Mouse (Mus musculus) heart, embryonic 14.5 days (tissue): ENCODE results near the gene Zfp668. TPM values are rescaled to one million over a fixed set of nuclear protein-coding genes. Genes with fewer than 3 reads are reported as not detected.
A peak's percentile ranks its signal among the peaks of the same experiment; 100 is the strongest.
"Not testable (repeated sequence)": the region's sequence is repeated elsewhere in the genome, so short reads cannot be mapped to it uniquely, and the experiment has no call there.

Source experiments
- ATAC-seq: fragments of 200-750 bp; cut with Nextera tagmentation; 2 replicates; pipeline ENCODE4 v1.8.0; 2017; ENCODE audit warnings: low read depth, moderate TSS enrichment; ENCODE audit not compliant: insufficient number of reproducible peaks, insufficient read depth, low FRiP score
- H3K27ac ChIP-seq, 2 experiments: fragments of 200-500 bp in 1 of 2; fragments of 300-500 bp in 1 of 2; sonication (generic) in 1 of 2; replicated peaks in 1 of 2; 2 replicates each; pipeline ENCODE4 v1.5.1; 2012 to 2014; ENCODE audit warnings: low read depth in 2 of 2, low read length in 2 of 2, control low read depth in 1 of 2, mild to moderate bottlenecking in 1 of 2, mixed read lengths in 1 of 2; ENCODE audit not compliant: control insufficient read depth in 1 of 2, insufficient read depth in 1 of 2
- H3K27me3 ChIP-seq: fragments of 300-500 bp; sonication (generic); 2 replicates; pipeline ENCODE4 v1.6.1; 2014; ENCODE audit warnings: mild to moderate bottlenecking, low read length, control low read depth; ENCODE audit not compliant: control insufficient read depth, insufficient read depth
- H3K36me3 ChIP-seq: fragments of 300-500 bp; sonication (generic); 2 replicates; pipeline ENCODE4 v1.6.1; 2014; ENCODE audit warnings: mild to moderate bottlenecking, control low read depth, low read length, mixed read lengths; ENCODE audit not compliant: control insufficient read depth, insufficient read depth
- H3K4me1 ChIP-seq, 2 experiments: fragments of 200-500 bp in 1 of 2; fragments of 300-500 bp in 1 of 2; sonication (generic) in 1 of 2; 2 replicates each; pipeline ENCODE4 v1.6.1; 2012 to 2014; ENCODE audit warnings: low read length in 2 of 2, control low read depth in 1 of 2, mixed read lengths in 1 of 2; ENCODE audit not compliant: control insufficient read depth in 2 of 2, insufficient read depth in 2 of 2
- H3K4me2 ChIP-seq: fragments of 300-500 bp; sonication (generic); 2 replicates; pipeline ENCODE4 v1.6.1; 2014; ENCODE audit warnings: mild to moderate bottlenecking, low read length
- H3K4me3 ChIP-seq, 2 experiments: fragments of 200-500 bp in 1 of 2; fragments of 300-500 bp in 1 of 2; sonication (generic) in 1 of 2; 2 replicates each; pipeline ENCODE4 v1.5.1; 2012 to 2014; ENCODE audit warnings: low read length in 2 of 2, mild to moderate bottlenecking in 2 of 2, control low read depth in 1 of 2, low read depth in 1 of 2, moderate library complexity in 1 of 2; ENCODE audit not compliant: control insufficient read depth in 1 of 2, insufficient read depth in 1 of 2
- H3K9ac ChIP-seq: fragments of 300-500 bp; sonication (generic); 2 replicates; pipeline ENCODE4 v1.6.1; 2014; ENCODE audit warnings: mild to moderate bottlenecking, low read length
- H3K9me3 ChIP-seq: fragments of 300-500 bp; sonication (generic); 2 replicates; pipeline ENCODE4 v1.6.1; 2016; ENCODE audit warnings: low read length, control low read depth; ENCODE audit not compliant: control insufficient read depth
- WGBS: fragments of 180-500 bp; shearing (Covaris S2); extraction: QIAGEN DNeasy Blood & Tissue Kit; methylation state at CpG from one replicate; pipeline ENCODE4 v1.1.7; 2014; 5-methylcytosine and 5-hydroxymethylcytosine counted together
- polyA plus RNA-seq: library from polyadenylated mRNA; unstranded; fragments of >200 nt; fragmentation: Nextera tagmentation; extraction: Ambion mirVana; gene quantifications from 2 replicates; pipeline ENCODE4 v1.2.1, GENCODE M21; 2014

Zfp668 gene
- polyA plus RNA-seq, 1 experiment from 2014 or later = 7.4 TPM

DNA sequence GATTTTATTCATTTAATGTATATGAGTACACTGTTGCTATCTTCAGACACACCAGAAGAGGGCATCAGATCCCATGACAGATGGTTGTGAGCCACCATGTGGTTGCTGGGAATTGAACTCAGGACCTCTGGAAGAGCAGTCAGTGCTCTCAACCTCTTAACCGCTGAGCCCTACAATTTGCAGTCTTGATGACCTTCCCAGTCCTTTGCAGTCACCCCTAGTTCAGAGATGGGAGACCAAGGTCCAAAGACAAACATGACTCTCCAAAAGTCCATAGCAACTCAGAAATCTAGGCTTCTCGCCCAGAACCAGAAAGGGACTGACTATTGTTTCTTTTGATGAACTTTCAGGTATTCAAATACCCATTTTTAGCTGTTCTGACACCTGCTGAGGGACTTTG is 36.6 kb downstream of the Zfp668 start:
- not testable (repeated sequence) for H3K4me2 ChIP-seq, H3K27me3 ChIP-seq, H3K9ac ChIP-seq, ATAC-seq, H3K4me3 ChIP-seq, H3K27ac ChIP-seq, H3K9me3 ChIP-seq, H3K4me1 ChIP-seq
- 81% methylated on average over 2 of the region's 2 CpGs for WGBS
- peaks cover 21% of the 10 kb centered on the region for H3K36me3 ChIP-seq

- H3K9me3 ChIP-seq, H3K27ac ChIP-seq, H3K9ac ChIP-seq, H3K4me1 ChIP-seq, H3K4me2 ChIP-seq, H3K4me3 ChIP-seq, H3K36me3 ChIP-seq, H3K27me3 ChIP-seq, ATAC-seq: not testable (repeated sequence)
- 74% methylated on average over 4 of the region's 4 CpGs for WGBS
Observed at GRCm38 (mm10) chr7:127837878-127838277, 38.8 kb downstream of the Zfp668 start.

DNA sequence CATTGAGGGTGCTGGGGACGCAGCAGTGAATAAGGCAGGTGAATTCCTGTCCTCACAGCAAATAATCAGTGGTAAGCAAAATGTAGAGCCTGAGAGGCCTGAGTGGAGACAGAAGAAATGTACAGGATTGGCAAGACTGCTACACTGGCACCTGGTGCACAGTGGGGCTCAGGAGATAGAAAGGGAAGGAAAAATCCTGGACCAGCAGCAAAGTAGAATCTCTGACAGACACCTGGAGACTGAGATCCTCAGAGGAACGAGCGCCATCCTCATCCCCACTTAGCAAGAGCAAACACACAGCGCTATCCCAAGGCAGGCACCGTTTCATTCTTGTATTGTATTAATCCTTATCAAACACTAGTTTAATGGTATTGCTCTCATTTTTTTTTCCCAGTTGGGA is 39.2 kb downstream of the Zfp668 start:
- 90% methylated on average over 5 of the region's 5 CpGs for WGBS
- no peak overlapping the region for H3K27ac ChIP-seq
- no peak overlapping the region for H3K4me2 ChIP-seq
- H3K4me1 ChIP-seq = peaks cover 4 to 5% of the 10 kb centered on the region in 2 experiments; a peak in 2 of 4 replicates
- H3K36me3 ChIP-seq = no peaks in the 10 kb centered on the region
- ATAC-seq = no peak
- H3K27me3 ChIP-seq = no peaks in the 10 kb centered on the region
- H3K9me3 ChIP-seq = no peaks in the 10 kb centered on the region
- no peak overlapping the region for H3K4me3 ChIP-seq
- no peak overlapping the region for H3K9ac ChIP-seq

DNA sequence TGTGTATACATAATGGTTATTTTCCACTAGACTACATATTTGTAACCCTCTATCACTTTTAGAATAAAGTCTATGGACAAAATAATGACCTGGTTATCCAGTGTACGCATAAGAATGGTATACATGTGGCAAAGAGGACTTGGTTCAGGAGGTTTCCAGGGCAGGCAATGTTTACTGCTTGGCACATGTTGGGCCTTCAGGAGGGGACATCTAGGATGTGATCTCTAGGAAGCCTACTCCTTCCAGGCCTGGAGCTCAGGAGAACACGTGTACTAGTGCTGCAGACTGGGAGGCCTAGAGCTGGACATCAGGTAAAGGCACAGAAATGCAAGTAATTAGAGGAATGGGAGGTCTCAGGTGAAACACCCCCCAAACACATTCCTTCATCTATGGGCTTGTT is 41.1 kb downstream of the Zfp668 start:
- no peaks in the 10 kb centered on the region for H3K4me1 ChIP-seq
- no peaks in the 10 kb centered on the region for H3K36me3 ChIP-seq
- H3K9ac ChIP-seq = no peak overlapping the region
- no peak for ATAC-seq
- WGBS = 73% methylated on average over 2 of the region's 2 CpGs
- H3K4me3 ChIP-seq = no peak overlapping the region
- no peaks in the 10 kb centered on the region for H3K27me3 ChIP-seq
- H3K27ac ChIP-seq = no peak overlapping the region
- H3K4me2 ChIP-seq = no peak overlapping the region
- H3K9me3 ChIP-seq = no peaks in the 10 kb centered on the region

GRCm38 (mm10) chr7:127824176-127824871 is 52.3 kb downstream of the Zfp668 start, which contains the start of the genes Stx4a and Stx1b:
Stx4a (plus strand) TSS chr7:127824294.
Stx1b (minus strand) TSS chr7:127824549.
- Histone ChIP-seq H3K4me2 (peak within 1 kb of the TSS; percentile 73), H3K9me3 (no peaks in the 10 kb centered on the region), H3K4me3 (peak within 1 kb of the TSS; percentile 54 to 59), H3K27ac (no peak within 1 kb of the TSS), H3K4me1 (0 out of 4 replicates have a peak, but pooled peaks cover 0 to 4% of the 10 kb centered on the region in 2 experiments), H3K36me3 (no peaks in the 10 kb centered on the region), H3K9ac (peak within 1 kb of the TSS; percentile 66), H3K27me3 (peaks cover 5% of the 10 kb centered on the region; the same call in 1 of the 2 replicates)
- no peak; the same call in 1 of the 2 replicates for ATAC-seq
- WGBS = 5% methylated on average over 33 of the region's 38 CpGs

- WGBS = 71% methylated on average over 11 of the region's 11 CpGs
- peaks cover 5% of the 10 kb centered on the region; the same call in 1 of the 2 replicates for H3K27me3 ChIP-seq
- H3K27ac ChIP-seq = no peak overlapping the region
- peak overlapping the region; percentile 73 for H3K4me2 ChIP-seq
- H3K9me3 ChIP-seq = no peaks in the 10 kb centered on the region
- H3K9ac ChIP-seq = peak overlapping the region; percentile 66
- no peak for ATAC-seq
- peak overlapping the region; percentile 54 to 59 for H3K4me3 ChIP-seq
- H3K36me3 ChIP-seq = no peaks in the 10 kb centered on the region
- 0 out of 4 replicates have a peak, but pooled peaks cover 0 to 4% of the 10 kb centered on the region in 2 experiments for H3K4me1 ChIP-seq
Observed at GRCm38 (mm10) chr7:127823236-127824171, 53.1 kb downstream of the Zfp668 start.

DNA sequence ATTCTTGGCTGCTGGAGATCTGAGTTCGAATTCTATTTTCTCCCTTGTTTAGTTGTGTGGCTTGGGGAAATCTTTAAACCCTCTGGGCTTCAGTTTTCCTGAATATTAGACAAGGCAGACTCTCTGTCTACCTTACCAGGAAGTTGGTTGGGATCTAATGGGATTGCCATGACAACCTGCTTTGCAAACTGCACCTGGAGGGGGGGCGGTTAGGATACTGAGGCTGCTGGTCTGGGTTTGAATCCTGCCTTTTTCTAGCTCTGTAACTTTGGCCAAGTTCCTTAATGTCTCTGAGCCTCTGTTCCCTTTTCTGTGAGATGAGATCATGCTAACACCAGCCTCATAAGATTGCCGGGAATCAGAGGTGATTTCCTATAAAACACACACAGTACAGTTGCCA is 54.1 kb downstream of the Zfp668 start:
- 80% methylated on average over 3 of the region's 3 CpGs for WGBS
- Histone ChIP-seq H3K4me1 (0 out of 4 replicates have a peak, but pooled peaks cover 0 to 4% of the 10 kb centered on the region in 2 experiments), H3K27me3 (peaks cover 5% of the 10 kb centered on the region; the same call in 1 of the 2 replicates), H3K27ac (no peak overlapping the region), H3K4me3 (no peak overlapping the region), H3K9me3 (no peaks in the 10 kb centered on the region), H3K36me3 (no peaks in the 10 kb centered on the region), H3K4me2 (no peak overlapping the region), H3K9ac (no peak overlapping the region)
- ATAC-seq = no peak
